Mouse (Mus musculus): ENCODE measurements around the gene Idh1. TPM values are rescaled to one million over a fixed set of nuclear protein-coding genes. Genes with fewer than 3 reads are reported as not detected.

Gene Idh1
- polyA plus RNA-seq, 1 experiment from 2014 or later = 182 TPM

GRCm38 (mm10) chr1:65137560-65137959 is 48.7 kb downstream of the Idh1 start:
- Histone ChIP-seq H3K9me3 (ENCODE audit: control insufficient read depth, low read length) (0 out of 2 replicates have a peak, but pooled peaks cover 2% of the 10 kb centered on the region), H3K9ac (ENCODE audit: low read depth, low read length) (no peak overlapping the region), H3K27ac (ENCODE audit: low read depth, low read length) (no peak overlapping the region), H3K4me1 (ENCODE audit: control insufficient read depth, insufficient read depth, low read length) (no peaks in the 10 kb centered on the region), H3K4me2 (replicated peaks; ENCODE audit: low read depth, low read length) (no peak overlapping the region), H3K4me3 (ENCODE audit: low read length) (no peak overlapping the region), H3K27me3 (ENCODE audit: control insufficient read depth, insufficient read depth, low read length) (no peaks in the 10 kb centered on the region), H3K36me3 (ENCODE audit: control insufficient read depth, insufficient read depth, low read length) (no peaks in the 10 kb centered on the region)
- ATAC-seq (ENCODE audit: low FRiP score, low TSS enrichment) = no peak
- 71% methylated on average over 6 of the region's 6 CpGs for WGBS

GRCm38 (mm10) chr1:65132833-65133232 is 53.5 kb downstream of the Idh1 start:
- H3K4me2 ChIP-seq (replicated peaks; ENCODE audit: low read depth, low read length) = no peak overlapping the region
- no peak overlapping the region for H3K4me3 ChIP-seq (ENCODE audit: low read length)
- WGBS = 93% methylated on average over 1 of the region's 1 CpGs
- H3K9ac ChIP-seq (ENCODE audit: low read depth, low read length) = no peak overlapping the region
- no peaks in the 10 kb centered on the region for H3K4me1 ChIP-seq (ENCODE audit: control insufficient read depth, insufficient read depth, low read length)
- no peaks in the 10 kb centered on the region for H3K27me3 ChIP-seq (ENCODE audit: control insufficient read depth, insufficient read depth, low read length)
- no peak overlapping the region for H3K27ac ChIP-seq (ENCODE audit: low read depth, low read length)
- ATAC-seq (ENCODE audit: low FRiP score, low TSS enrichment) = no peak
- no peaks in the 10 kb centered on the region for H3K9me3 ChIP-seq (ENCODE audit: control insufficient read depth, low read length)
- no peaks in the 10 kb centered on the region for H3K36me3 ChIP-seq (ENCODE audit: control insufficient read depth, insufficient read depth, low read length)

GRCm38 (mm10) chr1:65131671-65132070 is 54.6 kb downstream of the Idh1 start:
- ATAC-seq (ENCODE audit: low FRiP score, low TSS enrichment) = no peak
- H3K4me3 ChIP-seq (ENCODE audit: low read length) = no peak overlapping the region
- no peaks in the 10 kb centered on the region for H3K27me3 ChIP-seq (ENCODE audit: control insufficient read depth, insufficient read depth, low read length)
- WGBS = 100% methylated on average over 1 of the region's 1 CpGs
- no peak overlapping the region for H3K4me2 ChIP-seq (replicated peaks; ENCODE audit: low read depth, low read length)
- H3K9me3 ChIP-seq (ENCODE audit: control insufficient read depth, low read length) = no peaks in the 10 kb centered on the region
- H3K36me3 ChIP-seq (ENCODE audit: control insufficient read depth, insufficient read depth, low read length) = no peaks in the 10 kb centered on the region
- H3K9ac ChIP-seq (ENCODE audit: low read depth, low read length) = no peak overlapping the region
- no peak overlapping the region for H3K27ac ChIP-seq (ENCODE audit: low read depth, low read length)
- no peaks in the 10 kb centered on the region for H3K4me1 ChIP-seq (ENCODE audit: control insufficient read depth, insufficient read depth, low read length)

GRCm38 (mm10) chr1:65130226-65130625 is 56.1 kb downstream of the Idh1 start:
- peak; percentile 43; the same call in 1 of the 2 replicates for ATAC-seq (ENCODE audit: low FRiP score, low TSS enrichment)
- H3K4me1 ChIP-seq (ENCODE audit: control insufficient read depth, insufficient read depth, low read length) = no peaks in the 10 kb centered on the region
- H3K9me3 ChIP-seq (ENCODE audit: control insufficient read depth, low read length) = no peaks in the 10 kb centered on the region
- no peaks in the 10 kb centered on the region for H3K36me3 ChIP-seq (ENCODE audit: control insufficient read depth, insufficient read depth, low read length)
- no peak overlapping the region for H3K4me2 ChIP-seq (replicated peaks; ENCODE audit: low read depth, low read length)
- H3K27ac ChIP-seq (ENCODE audit: low read depth, low read length) = no peak overlapping the region
- no peak overlapping the region for H3K9ac ChIP-seq (ENCODE audit: low read depth, low read length)
- no peak overlapping the region for H3K4me3 ChIP-seq (ENCODE audit: low read length)
- H3K27me3 ChIP-seq (ENCODE audit: control insufficient read depth, insufficient read depth, low read length) = no peaks in the 10 kb centered on the region
- WGBS = 73% methylated on average over 3 of the region's 3 CpGs

GRCm38 (mm10) chr1:65129634-65130180 is 56.6 kb downstream of the Idh1 start:
- H3K4me1 ChIP-seq (ENCODE audit: control insufficient read depth, insufficient read depth, low read length) = no peaks in the 10 kb centered on the region
- no peak overlapping the region for H3K4me3 ChIP-seq (ENCODE audit: low read length)
- no peak overlapping the region for H3K4me2 ChIP-seq (replicated peaks; ENCODE audit: low read depth, low read length)
- no peak for ATAC-seq (ENCODE audit: low FRiP score, low TSS enrichment)
- no peak overlapping the region for H3K27ac ChIP-seq (ENCODE audit: low read depth, low read length)
- no peaks in the 10 kb centered on the region for H3K27me3 ChIP-seq (ENCODE audit: control insufficient read depth, insufficient read depth, low read length)
- H3K9ac ChIP-seq (ENCODE audit: low read depth, low read length) = no peak overlapping the region
- WGBS = 59% methylated on average over 3 of the region's 3 CpGs
- H3K9me3 ChIP-seq (ENCODE audit: control insufficient read depth, low read length) = no peaks in the 10 kb centered on the region
- no peaks in the 10 kb centered on the region for H3K36me3 ChIP-seq (ENCODE audit: control insufficient read depth, insufficient read depth, low read length)

GRCm38 (mm10) chr1:65122574-65123372 is 63.5 kb downstream of the Idh1 start, which contains the start of gene D630023F18Rik:
D630023F18Rik (minus strand) TSS chr1:65123214.
- Histone ChIP-seq H3K4me2 (replicated peaks; ENCODE audit: low read depth, low read length) (0 out of 2 replicates have a peak within 1 kb of the TSS, but pooled peaks have one; percentile 24), H3K9ac (ENCODE audit: low read depth, low read length) (no peak within 1 kb of the TSS), H3K4me3 (ENCODE audit: low read length) (peak within 1 kb of the TSS; percentile 10; the same call in 1 of the 2 replicates), H3K4me1 (ENCODE audit: control insufficient read depth, insufficient read depth, low read length) (no peaks in the 10 kb centered on the region), H3K27me3 (ENCODE audit: control insufficient read depth, insufficient read depth, low read length) (no peaks in the 10 kb centered on the region), H3K36me3 (ENCODE audit: control insufficient read depth, insufficient read depth, low read length) (no peaks in the 10 kb centered on the region), H3K27ac (ENCODE audit: low read depth, low read length) (no peak within 1 kb of the TSS), H3K9me3 (ENCODE audit: control insufficient read depth, low read length) (no peaks in the 10 kb centered on the region)
- ATAC-seq (ENCODE audit: low FRiP score, low TSS enrichment) = no peak
- WGBS = 33% methylated on average over 9 of the region's 9 CpGs

GRCm38 (mm10) chr1:65119438-65119837 is 66.9 kb downstream of the Idh1 start, which contains the start of gene Gm28845:
Gm28845 (minus strand) TSS chr1:65119558.
- Histone ChIP-seq H3K4me1 (ENCODE audit: control insufficient read depth, insufficient read depth, low read length) (no peaks in the 10 kb centered on the region), H3K27ac (ENCODE audit: low read depth, low read length) (no peak within 1 kb of the TSS), H3K27me3 (ENCODE audit: control insufficient read depth, insufficient read depth, low read length) (no peaks in the 10 kb centered on the region), H3K4me2 (replicated peaks; ENCODE audit: low read depth, low read length) (no peak within 1 kb of the TSS), H3K9ac (ENCODE audit: low read depth, low read length) (no peak within 1 kb of the TSS), H3K4me3 (ENCODE audit: low read length) (no peak within 1 kb of the TSS), H3K36me3 (ENCODE audit: control insufficient read depth, insufficient read depth, low read length) (no peaks in the 10 kb centered on the region), H3K9me3 (ENCODE audit: control insufficient read depth, low read length) (no peaks in the 10 kb centered on the region)
- no peak for ATAC-seq (ENCODE audit: low FRiP score, low TSS enrichment)
- WGBS = 88% methylated on average over 1 of the region's 1 CpGs

GRCm38 (mm10) chr1:65118150-65118913 is 68.0 kb downstream of the Idh1 start:
- ATAC-seq (ENCODE audit: low FRiP score, low TSS enrichment) = peak; percentile 66; the same call in 1 of the 2 replicates
- no peak overlapping the region for H3K9ac ChIP-seq (ENCODE audit: low read depth, low read length)
- H3K4me1 ChIP-seq (ENCODE audit: control insufficient read depth, insufficient read depth, low read length) = no peaks in the 10 kb centered on the region
- H3K4me2 ChIP-seq (replicated peaks; ENCODE audit: low read depth, low read length) = no peak overlapping the region
- no peaks in the 10 kb centered on the region for H3K9me3 ChIP-seq (ENCODE audit: control insufficient read depth, low read length)
- H3K36me3 ChIP-seq (ENCODE audit: control insufficient read depth, insufficient read depth, low read length) = no peaks in the 10 kb centered on the region
- no peaks in the 10 kb centered on the region for H3K27me3 ChIP-seq (ENCODE audit: control insufficient read depth, insufficient read depth, low read length)
- H3K4me3 ChIP-seq (ENCODE audit: low read length) = no peak overlapping the region
- WGBS = 60% methylated on average over 8 of the region's 8 CpGs
- H3K27ac ChIP-seq (ENCODE audit: low read depth, low read length) = no peak overlapping the region
